Mouse (Mus musculus) heart, embryonic 16.5 days (tissue): ENCODE results near the gene Pparg. TPM values are rescaled to one million over a fixed set of nuclear protein-coding genes. Genes with fewer than 3 reads are reported as not detected.

Experiments
- ATAC-seq: fragments of 200-750 bp; cut with Nextera tagmentation; replicated peaks from 2 replicates; pipeline ENCODE4 v1.8.0; 2017; ENCODE audit warnings: moderate number of reproducible peaks; ENCODE audit not compliant: insufficient read depth, low FRiP score; ENCODE audit errors: extremely low read depth
- H3K27ac ChIP-seq: fragments of 300-500 bp; sonication (generic); 2 replicates; pipeline ENCODE4 v1.5.1; 2014; ENCODE audit warnings: mild to moderate bottlenecking, low read length, control low read depth, moderate library complexity
- H3K27me3 ChIP-seq: fragments of 300-500 bp; sonication (generic); 2 replicates; pipeline ENCODE4 v1.6.1; 2014; ENCODE audit warnings: low read length, mixed read lengths; ENCODE audit not compliant: control insufficient read depth, insufficient read depth
- H3K36me3 ChIP-seq: fragments of 300-500 bp; sonication (generic); 2 replicates; pipeline ENCODE4 v1.6.1; 2014; ENCODE audit not compliant: control insufficient read depth, insufficient read depth
- H3K4me1 ChIP-seq: fragments of 300-500 bp; sonication (generic); 2 replicates; pipeline ENCODE4 v1.6.1; 2014; ENCODE audit warnings: low read length, mixed read lengths; ENCODE audit not compliant: control insufficient read depth, insufficient read depth
- H3K4me2 ChIP-seq: fragments of 300-500 bp; sonication (generic); 2 replicates; pipeline ENCODE4 v1.6.1; 2014; ENCODE audit warnings: low read depth, mild to moderate bottlenecking, control low read depth, low read length
- H3K4me3 ChIP-seq: fragments of 300-500 bp; sonication (generic); 2 replicates; pipeline ENCODE4 v1.5.1; 2014; ENCODE audit warnings: mild to moderate bottlenecking, control low read depth, low read length
- H3K9ac ChIP-seq: fragments of 300-500 bp; sonication (generic); 2 replicates; pipeline ENCODE4 v1.6.1; 2014; ENCODE audit warnings: low read length, control low read depth
- H3K9me3 ChIP-seq: fragments of 300-500 bp; sonication (generic); replicated peaks from 2 replicates; pipeline ENCODE4 v1.6.1; 2016; ENCODE audit warnings: low read length; ENCODE audit not compliant: control insufficient read depth
- WGBS: fragments of 180-500 bp; shearing (Covaris S2); extraction: QIAGEN DNeasy Blood & Tissue Kit; methylation state at CpG from one replicate; pipeline ENCODE4 v1.1.7; 2014; 5-methylcytosine and 5-hydroxymethylcytosine counted together
- polyA plus RNA-seq: library from polyadenylated mRNA; unstranded; fragments of >200 nt; fragmentation: Nextera tagmentation; extraction: Ambion mirVana; gene quantifications from 2 replicates; pipeline ENCODE4 v1.2.1, GENCODE M21; 2015

The Pparg gene
- polyA plus RNA-seq, 1 experiment from 2014 or later: 4.0 TPM

- Histone ChIP-seq H3K27ac (no peak overlapping the region), H3K4me3 (no peak overlapping the region), H3K4me2 (no peak overlapping the region), H3K4me1 (peaks cover 6% of the 10 kb centered on the region), H3K27me3 (no peaks in the 10 kb centered on the region), H3K9ac (no peak overlapping the region), H3K36me3 (no peaks in the 10 kb centered on the region), H3K9me3 (no peaks in the 10 kb centered on the region)
- no peak for ATAC-seq
- 92% methylated on average over 2 of the region's 2 CpGs for WGBS
These were observed 104.7 kb downstream of the Pparg start for GRCm38 (mm10) chr6:115465463-115465862.

GRCm38 (mm10) chr6:115465876-115466275 lies 105.1 kb downstream of the Pparg start:
- no peak for ATAC-seq
- Histone ChIP-seq H3K27me3 (no peaks in the 10 kb centered on the region), H3K27ac (no peak overlapping the region), H3K4me1 (peaks cover 6% of the 10 kb centered on the region), H3K36me3 (no peaks in the 10 kb centered on the region), H3K4me2 (no peak overlapping the region), H3K9me3 (no peaks in the 10 kb centered on the region), H3K4me3 (no peak overlapping the region), H3K9ac (no peak overlapping the region)
- 32% methylated on average over 4 of the region's 4 CpGs for WGBS

- H3K9ac ChIP-seq: no peak overlapping the region
- 52% methylated on average over 3 of the region's 3 CpGs for WGBS
- H3K36me3 ChIP-seq: no peaks in the 10 kb centered on the region
- peaks cover 6% of the 10 kb centered on the region for H3K4me1 ChIP-seq
- H3K9me3 ChIP-seq: no peaks in the 10 kb centered on the region
- no peaks in the 10 kb centered on the region for H3K27me3 ChIP-seq
- no peak overlapping the region for H3K4me2 ChIP-seq
- H3K27ac ChIP-seq: no peak overlapping the region
- H3K4me3 ChIP-seq: no peak overlapping the region
- no peak for ATAC-seq
These were observed 105.8 kb downstream of the Pparg start for GRCm38 (mm10) chr6:115466601-115467000.

- H3K27ac ChIP-seq: no peak overlapping the region
- H3K4me3 ChIP-seq: no peak overlapping the region
- no peak overlapping the region for H3K9ac ChIP-seq
- H3K9me3 ChIP-seq: no peaks in the 10 kb centered on the region
- H3K4me2 ChIP-seq: no peak overlapping the region
- ATAC-seq: no peak
- WGBS: 51% methylated on average over 3 of the region's 3 CpGs
- H3K36me3 ChIP-seq: no peaks in the 10 kb centered on the region
- H3K4me1 ChIP-seq: peaks cover 4% of the 10 kb centered on the region; the same call in 1 of the 2 replicates
- H3K27me3 ChIP-seq: no peaks in the 10 kb centered on the region
These were observed 109.2 kb downstream of the Pparg start for GRCm38 (mm10) chr6:115469666-115470581.

- Histone ChIP-seq H3K4me1 (peaks cover 11% of the 10 kb centered on the region), H3K4me2 (no peak overlapping the region), H3K27me3 (no peaks in the 10 kb centered on the region), H3K36me3 (no peaks in the 10 kb centered on the region), H3K4me3 (no peak overlapping the region), H3K9ac (no peak overlapping the region), H3K9me3 (no peaks in the 10 kb centered on the region), H3K27ac (no peak overlapping the region)
- no peak for ATAC-seq
These were observed 111.2 kb downstream of the Pparg start for GRCm38 (mm10) chr6:115471956-115472355.

- no peak; the same call in 1 of the 2 replicates for ATAC-seq
- Histone ChIP-seq H3K4me3 (no peak overlapping the region), H3K4me2 (no peak overlapping the region), H3K4me1 (peaks cover 35% of the 10 kb centered on the region), H3K9ac (no peak overlapping the region), H3K36me3 (no peaks in the 10 kb centered on the region), H3K27ac (no peak overlapping the region), H3K9me3 (no peaks in the 10 kb centered on the region), H3K27me3 (no peaks in the 10 kb centered on the region)
- WGBS: 31% methylated on average over 7 of the region's 7 CpGs
These were observed 116.4 kb downstream of the Pparg start for GRCm38 (mm10) chr6:115477081-115477695.

GRCm38 (mm10) chr6:115479963-115480321 lies 119.2 kb downstream of the Pparg start:
- no peaks in the 10 kb centered on the region for H3K9me3 ChIP-seq
- H3K9ac ChIP-seq: no peak overlapping the region
- peak overlapping the region; percentile 28 for H3K4me2 ChIP-seq
- H3K4me1 ChIP-seq: peaks cover 35% of the 10 kb centered on the region
- 0 out of 2 replicates have a peak, but pooled peaks have one; percentile 5 for ATAC-seq
- no peak overlapping the region for H3K4me3 ChIP-seq
- H3K27me3 ChIP-seq: no peaks in the 10 kb centered on the region
- no peaks in the 10 kb centered on the region for H3K36me3 ChIP-seq
- H3K27ac ChIP-seq: peak overlapping the region; percentile 71

GRCm38 (mm10) chr6:115480322-115481017 lies 119.7 kb downstream of the Pparg start:
- no peaks in the 10 kb centered on the region for H3K9me3 ChIP-seq
- H3K4me1 ChIP-seq: peaks cover 35% of the 10 kb centered on the region
- H3K4me2 ChIP-seq: peak overlapping the region; percentile 28
- ATAC-seq: peak; percentile 75
- H3K27me3 ChIP-seq: no peaks in the 10 kb centered on the region
- peak overlapping the region; percentile 71 for H3K27ac ChIP-seq
- H3K9ac ChIP-seq: no peak overlapping the region
- no peaks in the 10 kb centered on the region for H3K36me3 ChIP-seq
- H3K4me3 ChIP-seq: no peak overlapping the region
- WGBS: 8% methylated on average over 5 of the region's 5 CpGs

GRCm38 (mm10) chr6:115481018-115481354 lies 120.2 kb downstream of the Pparg start:
- 4% methylated on average over 1 of the region's 1 CpGs for WGBS
- no peaks in the 10 kb centered on the region for H3K9me3 ChIP-seq

More at GRCm38 (mm10) chr6:115481018-115481354, 120.2 kb downstream of the Pparg start:
- Histone ChIP-seq H3K9ac (no peak overlapping the region), H3K4me3 (no peak overlapping the region), H3K36me3 (no peaks in the 10 kb centered on the region), H3K4me1 (peaks cover 35% of the 10 kb centered on the region), H3K27me3 (no peaks in the 10 kb centered on the region), H3K4me2 (no peak overlapping the region), H3K27ac (no peak overlapping the region)
- no peak for ATAC-seq
